Mouse (Mus musculus): ENCODE data around the gene Kcnk16. TPM values are rescaled to one million over a fixed set of nuclear protein-coding genes. Genes with fewer than 3 reads are reported as not detected.
A peak's percentile ranks its signal among the peaks of the same experiment; 100 is the strongest.

Kcnk16 gene
- polyA plus RNA-seq, 1 experiment, result not detected

DNA sequence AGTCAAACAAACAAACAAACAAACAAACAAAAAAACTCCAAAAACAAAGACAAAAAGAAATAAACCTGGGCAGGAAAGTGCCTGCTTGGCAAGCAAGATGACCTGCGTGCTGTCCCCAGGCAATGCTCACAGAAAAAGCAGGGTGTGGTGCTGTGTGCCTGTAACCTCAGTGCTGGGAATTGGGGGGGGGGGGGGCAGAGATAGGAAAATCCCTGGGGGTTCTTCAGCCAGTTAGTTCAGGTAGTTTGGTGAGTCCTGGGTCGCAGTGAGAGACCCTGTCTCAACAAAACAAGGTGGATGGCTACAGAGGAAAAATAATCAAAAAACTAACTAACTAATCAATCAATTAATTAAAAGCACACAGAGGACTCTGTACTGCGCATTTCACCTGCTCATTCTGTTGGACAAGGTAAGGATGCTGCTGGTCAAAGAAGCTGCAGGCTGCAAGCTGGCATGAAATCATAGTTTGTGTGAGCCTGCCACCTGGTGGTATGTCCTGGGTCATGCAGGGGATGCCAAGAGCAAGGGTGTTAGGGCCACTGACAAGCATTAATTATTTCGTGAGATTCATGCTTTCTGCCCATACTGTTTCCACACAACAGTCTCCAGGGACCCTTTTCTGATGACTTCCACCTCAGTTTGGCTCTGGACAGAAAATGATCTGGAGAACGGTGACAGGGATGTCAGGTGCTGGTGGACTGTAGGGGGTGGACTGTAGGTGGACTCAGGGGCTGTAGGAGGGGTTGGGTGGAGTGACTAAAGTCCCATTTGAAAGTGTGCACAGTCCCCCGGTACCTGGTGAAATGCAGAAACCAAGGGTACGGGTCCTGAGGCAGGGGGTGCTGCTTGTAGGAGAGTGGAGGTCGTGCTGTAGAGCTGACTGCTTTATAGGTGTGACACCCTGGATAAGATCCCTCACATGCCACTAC, 10.6 kb downstream of the Kcnk16 start:
- H3K4me3 ChIP-seq, result no peak overlapping the region
- no peaks in the 10 kb centered on the region for H3K36me3 ChIP-seq (ENCODE audit: control insufficient read depth, insufficient read depth)
- no peaks in the 10 kb centered on the region for H3K79me2 ChIP-seq (ENCODE audit: control insufficient read depth, insufficient read depth)
- no peak overlapping the region for H3K4me2 ChIP-seq (ENCODE audit: low read depth)
- no peak overlapping the region for H3ac ChIP-seq (ENCODE audit: control insufficient read depth, insufficient read length)
- no peak for TF ChIP-seq TCF12 (IDR thresholded peaks at IDR 0.05; ENCODE audit: insufficient read depth, poor library complexity, severe bottlenecking)
- peaks cover 36% of the 10 kb centered on the region for H3K27me3 ChIP-seq (ENCODE audit: control insufficient read depth, insufficient read depth, insufficient read length)

DNA sequence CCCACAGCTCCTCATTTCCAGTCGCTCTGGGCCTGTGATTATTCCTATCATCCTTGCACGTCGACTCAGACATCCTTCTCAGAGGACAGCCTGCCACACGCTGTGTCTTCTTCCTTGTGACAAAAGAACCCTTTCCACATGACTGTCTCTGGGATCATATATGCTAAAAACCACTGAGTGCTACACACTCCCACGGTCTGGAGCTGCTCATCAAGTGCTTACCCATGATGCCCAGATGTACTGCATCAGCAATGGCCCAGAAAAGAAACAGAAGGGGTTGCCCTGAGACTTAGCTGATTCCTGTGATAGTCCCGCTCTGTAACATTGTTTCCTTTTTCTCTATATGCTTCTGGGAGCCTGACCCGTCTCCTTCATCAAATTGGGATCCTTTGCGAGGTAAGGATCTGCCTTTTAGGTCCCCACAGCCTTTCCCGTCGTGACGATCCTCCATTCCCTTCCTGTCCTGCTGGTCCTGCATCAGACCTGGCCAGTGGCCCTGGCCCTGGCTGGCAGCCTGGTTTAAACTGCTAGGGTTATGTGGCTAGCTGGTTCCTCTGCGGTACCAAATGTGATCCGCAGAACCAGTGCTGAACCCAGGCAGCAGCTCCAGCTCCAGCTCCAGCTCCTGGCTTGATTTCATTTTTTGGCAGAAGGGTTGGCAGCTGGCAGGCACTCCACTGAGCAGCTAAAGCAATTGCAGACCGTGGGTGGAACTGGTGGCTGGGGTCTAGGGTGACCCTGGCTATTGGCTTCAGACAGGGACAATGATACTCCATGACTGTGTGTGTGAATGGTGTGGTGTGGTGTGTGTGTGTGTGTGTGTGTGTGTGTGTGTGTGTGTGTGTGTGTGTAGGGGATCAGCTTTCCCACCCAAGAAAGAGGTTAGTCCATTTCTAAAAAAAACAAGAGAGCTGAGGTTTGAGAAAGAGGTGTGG, 18.5 kb downstream of the Kcnk16 start:
- Histone ChIP-seq H3K4me3 (no peak overlapping the region), H3K36me3 (ENCODE audit: control insufficient read depth, insufficient read depth) (no peaks in the 10 kb centered on the region), H3K4me2 (ENCODE audit: low read depth) (no peak overlapping the region), H3K27me3 (ENCODE audit: control insufficient read depth, insufficient read depth, insufficient read length) (no peaks in the 10 kb centered on the region), H3K79me2 (ENCODE audit: control insufficient read depth, insufficient read depth) (no peaks in the 10 kb centered on the region), H3ac (ENCODE audit: control insufficient read depth, insufficient read length) (no peak overlapping the region)
- TF ChIP-seq REST (IDR thresholded peaks at IDR 0.05; ENCODE audit: insufficient read depth, insufficient read length) (no peak), USF1 (IDR thresholded peaks at IDR 0.05; ENCODE audit: low read depth) (no peak), TCF12 (IDR thresholded peaks at IDR 0.05; ENCODE audit: insufficient read depth, poor library complexity, severe bottlenecking) (no peak), MYOG (IDR thresholded peaks at IDR 0.05; ENCODE audit: control insufficient read depth in 1 of 3, insufficient read depth in 1 of 3, insufficient read length in 2 of 3, low read depth in 2 of 3) (no peak), CEBPB (IDR thresholded peaks at IDR 0.05; ENCODE audit: insufficient read depth, poor library complexity, severe bottlenecking) (no peak), TCF3 (IDR thresholded peaks at IDR 0.05; ENCODE audit: insufficient read length, low read depth) (no peak), SRF (IDR thresholded peaks at IDR 0.05; ENCODE audit: control insufficient read depth, insufficient read length, low read depth) (no peak), POLR2A (IDR thresholded peaks at IDR 0.05; ENCODE audit: insufficient read length, low read depth) (no peak), POLR2AphosphoS2 (IDR thresholded peaks at IDR 0.05; ENCODE audit: insufficient read length, low read depth) (no peak), E2F4 (IDR thresholded peaks at IDR 0.05; ENCODE audit: insufficient read depth) (no peak), MAX (IDR thresholded peaks at IDR 0.05; ENCODE audit: low read depth) (no peak), MYOD1 (IDR thresholded peaks at IDR 0.05; ENCODE audit: control insufficient read depth in 1 of 3, insufficient read length in 2 of 3, low read depth in 2 of 3) (no peak)

DNA sequence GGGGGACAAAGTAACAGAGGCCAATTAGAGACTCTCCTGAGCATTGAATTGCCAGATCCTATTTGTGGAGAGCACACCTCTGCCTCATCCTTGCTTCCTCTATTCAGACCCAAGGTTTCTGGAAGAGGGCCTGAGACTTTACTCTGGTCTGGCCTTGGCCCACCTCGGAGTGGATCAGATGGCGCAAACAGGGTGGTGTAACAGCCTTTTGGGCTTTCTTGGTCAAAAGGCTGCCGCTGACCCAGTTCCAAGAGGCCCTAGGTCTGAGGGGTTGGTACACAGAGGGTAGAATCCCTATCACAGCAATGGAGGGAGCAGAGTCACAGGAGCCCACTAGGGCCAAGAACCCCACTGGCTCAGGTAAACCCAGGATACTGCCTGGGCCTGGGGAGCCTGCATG, 21.0 kb downstream of the Kcnk16 start:
- H3K27me3 ChIP-seq (ENCODE audit: control insufficient read depth, insufficient read depth, insufficient read length), result no peaks in the 10 kb centered on the region
- H3K4me2 ChIP-seq (ENCODE audit: low read depth), result no peak overlapping the region
- TF ChIP-seq SRF (IDR thresholded peaks at IDR 0.05; ENCODE audit: control insufficient read depth, insufficient read length, low read depth), result no peak
- TF ChIP-seq TCF12 (IDR thresholded peaks at IDR 0.05; ENCODE audit: insufficient read depth, poor library complexity, severe bottlenecking), result no peak
- TF ChIP-seq E2F4 (IDR thresholded peaks at IDR 0.05; ENCODE audit: insufficient read depth), result no peak
- no peak for TF ChIP-seq POLR2AphosphoS2 (IDR thresholded peaks at IDR 0.05; ENCODE audit: insufficient read length, low read depth)
- no peak for TF ChIP-seq REST (IDR thresholded peaks at IDR 0.05; ENCODE audit: insufficient read depth, insufficient read length)
- TF ChIP-seq TCF3 (IDR thresholded peaks at IDR 0.05; ENCODE audit: insufficient read length, low read depth), result no peak
- TF ChIP-seq MAX (IDR thresholded peaks at IDR 0.05; ENCODE audit: low read depth), result no peak
- no peak for TF ChIP-seq USF1 (IDR thresholded peaks at IDR 0.05; ENCODE audit: low read depth)
- TF ChIP-seq MYOD1 (IDR thresholded peaks at IDR 0.05; ENCODE audit: control insufficient read depth in 1 of 3, insufficient read length in 2 of 3, low read depth in 2 of 3), result no peak
- no peak for TF ChIP-seq MYOG (IDR thresholded peaks at IDR 0.05; ENCODE audit: control insufficient read depth in 1 of 3, insufficient read depth in 1 of 3, insufficient read length in 2 of 3, low read depth in 2 of 3)
- no peak for TF ChIP-seq POLR2A (IDR thresholded peaks at IDR 0.05; ENCODE audit: insufficient read length, low read depth)
- TF ChIP-seq CEBPB (IDR thresholded peaks at IDR 0.05; ENCODE audit: insufficient read depth, poor library complexity, severe bottlenecking), result no peak
- H3K4me3 ChIP-seq, result no peak overlapping the region
- H3K79me2 ChIP-seq (ENCODE audit: control insufficient read depth, insufficient read depth), result no peaks in the 10 kb centered on the region
- H3K36me3 ChIP-seq (ENCODE audit: control insufficient read depth, insufficient read depth), result no peaks in the 10 kb centered on the region
- no peak overlapping the region for H3ac ChIP-seq (ENCODE audit: control insufficient read depth, insufficient read length)

DNA sequence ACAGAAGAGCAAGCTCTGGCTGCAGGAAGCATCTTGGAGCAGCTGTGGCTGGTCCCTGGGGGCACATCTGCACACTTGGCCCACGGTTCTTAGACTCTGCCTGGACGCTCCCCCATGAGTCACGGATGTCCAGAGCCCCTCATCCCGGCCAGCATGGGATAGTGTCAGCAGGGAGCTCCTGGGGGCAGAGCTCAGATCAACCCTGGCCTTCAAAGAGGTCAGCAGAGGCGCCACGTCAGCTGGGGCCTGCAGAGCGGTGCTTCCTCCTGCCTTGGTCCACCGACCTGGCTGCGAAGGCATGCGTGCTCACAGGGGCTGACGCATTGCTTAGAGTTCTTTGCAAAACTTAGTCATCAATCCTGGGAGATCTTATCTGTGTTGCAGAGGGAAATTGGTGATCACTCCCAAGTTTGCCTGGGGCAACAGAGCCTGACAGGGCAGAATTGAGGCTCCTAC, 22.2 kb downstream of the Kcnk16 start:
- TF ChIP-seq MYOD1 (IDR thresholded peaks at IDR 0.05; ENCODE audit: control insufficient read depth in 1 of 3, insufficient read length in 2 of 3, low read depth in 2 of 3) (peak in 2 of 3 experiments; percentile 34 to 54), POLR2A (IDR thresholded peaks at IDR 0.05; ENCODE audit: insufficient read length, low read depth) (no peak)
- no peak overlapping the region for H3ac ChIP-seq (ENCODE audit: control insufficient read depth, insufficient read length)

More for the DNA sequence above, 22.2 kb downstream of the Kcnk16 start:
- Histone ChIP-seq H3K4me3 (no peak overlapping the region), H3K79me2 (ENCODE audit: control insufficient read depth, insufficient read depth) (no peaks in the 10 kb centered on the region), H3K36me3 (ENCODE audit: control insufficient read depth, insufficient read depth) (no peaks in the 10 kb centered on the region), H3K27me3 (ENCODE audit: control insufficient read depth, insufficient read depth, insufficient read length) (no peaks in the 10 kb centered on the region), H3K4me2 (ENCODE audit: low read depth) (peak overlapping the region; percentile 39)

Measured in myocyte (in vitro differentiated cells).